Mouse (Mus musculus) ovary, adult 18-20 months (tissue): ENCODE results near the gene Dcst2.
A peak's percentile ranks its signal among the peaks of the same experiment; 100 is the strongest.

Experiments used
- DNase-seq: peaks from one replicate; pipeline ENCODE4 v3.0.0; 2022; ENCODE audit warnings: low spot score, mixed read lengths

Gene Dcst2

DNA sequence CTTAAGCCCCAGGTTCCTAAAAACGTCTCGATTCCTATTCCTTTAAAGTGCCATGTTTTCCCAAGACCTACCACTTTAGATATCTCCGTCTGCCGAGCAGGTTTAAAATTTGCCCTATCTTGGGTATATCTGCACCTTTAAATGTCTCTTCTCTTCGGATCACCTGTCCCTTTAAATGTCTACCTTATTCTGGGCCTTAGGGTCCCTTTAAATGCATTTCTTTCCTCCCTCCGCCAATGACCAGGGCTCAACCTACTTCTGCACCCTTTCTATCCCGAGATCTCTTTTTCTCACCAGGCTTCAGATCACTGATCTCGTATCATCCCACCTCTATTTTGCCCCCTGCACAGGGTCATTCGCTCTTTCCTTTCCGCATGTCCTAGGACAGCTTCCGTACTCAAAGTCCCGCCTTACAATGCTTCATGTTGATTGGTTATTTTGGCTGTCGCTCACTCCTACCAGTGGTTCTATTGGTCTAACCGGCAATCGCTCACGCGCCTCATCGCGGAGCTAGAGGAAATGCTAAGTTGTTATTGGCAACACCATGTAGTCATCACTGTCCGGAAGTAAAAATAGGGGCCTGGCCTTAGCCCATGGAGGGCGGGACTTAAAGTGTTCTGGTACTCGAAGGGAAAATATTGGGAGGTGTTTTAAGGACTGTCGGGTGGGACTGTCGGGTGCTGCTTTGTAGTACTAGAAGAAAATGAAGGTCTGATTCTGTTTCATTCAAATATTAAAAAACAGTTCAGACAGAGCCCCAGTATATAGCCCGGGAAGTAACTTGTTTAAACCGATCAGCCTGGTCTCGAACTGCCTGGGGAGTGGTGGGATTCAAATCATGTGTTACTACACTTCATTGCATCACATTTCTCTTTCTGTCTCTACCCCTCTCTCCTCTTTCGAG is 50.0 kb downstream of the Dcst2 start, which contains the start of gene Flad1:
Flad1 (minus strand) TSS at position 381 of the 904 bp plus-strand sequence.
- peak; percentile 97 for DNase-seq

DNA sequence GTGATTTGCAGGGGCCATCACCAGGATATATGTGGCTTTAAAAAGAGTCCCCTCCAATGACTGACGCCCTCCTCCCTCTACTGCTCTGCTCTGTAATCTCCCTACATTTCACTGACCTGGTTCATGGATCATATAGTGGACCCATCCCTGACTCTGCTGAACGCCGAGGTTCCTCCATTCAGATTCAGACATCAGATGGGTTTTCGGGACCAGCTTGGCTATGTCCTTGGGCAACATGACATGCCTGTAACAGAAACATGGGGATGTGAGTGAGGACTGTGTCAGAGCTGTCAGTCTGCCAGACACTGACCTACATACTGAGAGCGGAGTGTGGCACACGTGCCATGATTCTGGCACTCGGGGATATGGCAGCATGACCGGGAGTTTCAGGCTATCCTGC is 54.4 kb downstream of the Dcst2 start:
- DNase-seq, result no peak

DNA sequence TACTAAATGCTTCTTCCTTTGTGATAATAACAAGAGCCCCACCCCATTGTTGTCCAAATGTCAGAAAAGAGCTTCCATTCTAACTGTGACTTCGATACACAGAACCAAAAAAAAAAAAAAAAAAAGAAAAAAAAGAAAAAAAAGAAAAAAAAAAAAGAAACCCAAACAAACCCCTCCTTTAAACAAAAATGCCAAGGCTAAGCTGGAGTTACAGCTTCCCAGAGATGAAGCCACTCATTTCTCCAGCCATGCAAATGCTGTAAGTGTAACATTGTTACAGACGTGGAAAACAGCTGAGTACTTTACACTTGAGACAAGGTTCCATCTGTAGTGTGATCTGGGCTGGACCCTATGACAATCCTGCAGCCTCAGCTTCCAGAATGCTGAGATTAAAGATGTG is 55.4 kb downstream of the Dcst2 start:
- DNase-seq, result no peak

DNA sequence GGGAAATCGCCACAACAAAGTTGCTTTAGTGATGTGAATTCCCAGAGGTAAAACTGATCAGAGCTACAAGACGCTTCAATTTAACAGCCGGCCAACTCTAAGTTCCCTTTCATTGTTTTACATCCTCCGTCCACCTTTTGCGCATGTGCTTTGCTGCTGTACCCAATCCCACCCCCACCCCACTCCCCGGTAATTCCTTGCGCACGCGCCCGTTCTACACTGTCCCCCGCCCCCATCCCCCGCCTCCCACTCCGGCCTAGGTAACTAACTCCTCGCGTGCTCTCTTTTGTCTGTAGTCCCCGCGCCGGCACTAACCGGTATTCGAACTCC is 56.0 kb downstream of the Dcst2 start:
- no peak for DNase-seq

DNA sequence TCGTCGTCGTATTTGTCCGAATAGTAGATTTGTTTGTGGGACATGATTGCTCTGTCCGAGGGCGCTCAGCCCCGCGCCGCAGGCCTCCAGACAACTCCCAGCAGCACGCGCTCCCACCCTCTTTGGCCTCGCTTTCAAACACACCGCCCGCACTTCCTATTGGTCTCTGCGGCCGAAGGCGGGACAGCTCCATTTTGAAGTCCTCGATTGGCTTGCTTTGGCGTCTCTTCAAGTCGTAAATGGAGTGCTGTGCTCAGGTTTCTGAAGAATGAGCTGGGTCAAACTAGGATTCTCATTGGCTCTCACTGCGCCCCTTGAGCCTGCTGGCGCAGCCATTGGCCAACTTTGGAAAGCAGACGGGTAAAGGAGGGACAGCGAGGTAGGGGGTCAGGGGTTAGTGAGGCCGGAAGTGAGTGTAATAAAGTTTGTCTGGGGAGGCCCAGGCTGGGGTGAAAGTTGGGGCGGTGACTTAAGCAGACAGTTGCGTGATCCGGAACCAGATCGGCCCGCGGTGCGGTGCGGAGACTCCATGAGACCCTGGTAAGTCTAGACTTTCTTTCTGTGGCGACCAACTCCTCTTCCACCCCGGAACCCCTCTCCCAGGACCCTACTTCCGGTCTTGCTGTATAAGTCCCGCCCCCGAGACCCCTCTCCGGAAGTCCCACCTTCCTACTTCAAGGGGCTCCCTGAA is 56.5 kb downstream of the Dcst2 start, which contains the start of the genes Cks1b and Shc1:
Cks1b (minus strand) TSS at position 214 of the 691 bp plus-strand sequence.
Shc1 (plus strand) TSS at position 274 of the 691 bp plus-strand sequence.
- DNase-seq, result peak; percentile 98

DNA sequence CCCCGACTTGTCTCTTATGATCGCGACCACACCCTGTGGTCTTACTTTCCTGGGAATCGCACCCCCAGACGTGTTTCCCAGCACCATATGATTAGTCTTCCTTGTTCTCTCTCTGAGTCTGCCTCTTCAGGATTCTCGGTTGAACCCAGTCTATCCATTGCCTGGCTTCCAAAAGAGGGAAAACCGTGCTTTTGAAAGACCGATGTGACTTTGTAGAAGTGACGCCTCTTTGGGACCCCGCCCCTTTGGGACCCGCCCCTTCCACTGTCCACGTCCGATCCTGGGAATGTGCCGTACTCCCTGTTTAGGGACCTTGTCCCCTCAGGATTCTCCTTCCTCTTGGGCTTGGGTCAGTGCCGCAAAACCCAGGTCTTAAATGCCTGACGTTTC is 57.1 kb downstream of the Dcst2 start:
- DNase-seq, result peak; percentile 73

DNA sequence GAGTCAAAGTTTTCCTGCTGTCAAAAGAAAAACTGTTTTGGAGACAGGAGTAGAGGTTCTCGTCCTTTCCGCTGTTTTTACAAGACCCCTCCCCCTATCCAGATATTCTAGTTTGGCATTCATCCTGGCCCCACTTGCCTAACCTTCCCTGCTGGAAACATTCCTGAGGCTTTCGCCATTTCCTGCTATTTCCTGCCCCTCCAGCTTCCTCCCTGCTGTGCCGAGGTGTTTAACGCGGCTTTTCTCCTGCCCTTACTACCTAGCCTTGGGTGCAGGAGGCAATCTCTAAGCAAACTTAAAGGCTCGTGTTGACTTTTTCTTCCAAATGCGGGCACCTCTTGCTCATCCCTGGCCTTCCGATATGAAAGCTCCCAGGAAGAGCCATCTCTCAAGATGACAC is 57.8 kb downstream of the Dcst2 start:
- DNase-seq, result peak; percentile 50

DNA sequence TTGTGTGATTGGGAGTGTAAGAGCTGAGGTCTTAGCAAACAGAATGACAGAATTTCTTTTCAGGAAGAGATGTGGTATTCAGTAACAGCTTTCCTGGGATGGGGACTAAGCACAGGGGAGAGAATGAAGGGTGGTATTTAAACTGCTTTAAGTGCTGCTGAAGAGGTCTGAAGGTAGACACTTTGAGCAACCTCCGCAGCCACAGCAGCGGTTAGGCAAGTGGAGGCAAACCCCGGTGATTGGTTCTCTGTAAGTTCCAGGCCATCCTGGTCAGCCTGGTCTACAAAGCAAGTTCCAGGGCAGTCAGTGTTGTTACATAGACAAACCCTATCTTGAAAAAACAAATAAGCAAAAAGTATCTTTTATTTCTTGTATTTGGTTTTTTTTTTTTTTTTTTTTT is 58.2 kb downstream of the Dcst2 start:
- no peak for DNase-seq

DNA sequence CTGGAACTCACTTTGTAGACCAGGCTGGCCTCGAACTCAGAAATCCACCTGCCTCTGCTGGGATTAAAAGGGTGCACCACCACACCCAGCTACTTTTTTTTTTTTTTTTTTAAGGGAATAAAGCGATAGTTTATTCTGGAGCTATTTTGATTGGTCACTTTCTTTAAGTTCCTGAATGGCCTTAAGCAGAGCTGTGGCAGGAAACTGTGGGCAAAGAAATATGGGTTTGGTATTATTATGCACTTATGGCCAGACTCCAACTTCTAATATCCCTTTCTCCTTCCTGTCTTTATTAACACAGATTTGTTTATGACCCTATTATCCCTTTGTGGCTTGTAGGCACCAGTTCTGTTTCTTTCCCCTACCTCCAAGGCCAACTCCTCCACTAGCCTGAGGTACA is 58.6 kb downstream of the Dcst2 start:
- no peak for DNase-seq

DNA sequence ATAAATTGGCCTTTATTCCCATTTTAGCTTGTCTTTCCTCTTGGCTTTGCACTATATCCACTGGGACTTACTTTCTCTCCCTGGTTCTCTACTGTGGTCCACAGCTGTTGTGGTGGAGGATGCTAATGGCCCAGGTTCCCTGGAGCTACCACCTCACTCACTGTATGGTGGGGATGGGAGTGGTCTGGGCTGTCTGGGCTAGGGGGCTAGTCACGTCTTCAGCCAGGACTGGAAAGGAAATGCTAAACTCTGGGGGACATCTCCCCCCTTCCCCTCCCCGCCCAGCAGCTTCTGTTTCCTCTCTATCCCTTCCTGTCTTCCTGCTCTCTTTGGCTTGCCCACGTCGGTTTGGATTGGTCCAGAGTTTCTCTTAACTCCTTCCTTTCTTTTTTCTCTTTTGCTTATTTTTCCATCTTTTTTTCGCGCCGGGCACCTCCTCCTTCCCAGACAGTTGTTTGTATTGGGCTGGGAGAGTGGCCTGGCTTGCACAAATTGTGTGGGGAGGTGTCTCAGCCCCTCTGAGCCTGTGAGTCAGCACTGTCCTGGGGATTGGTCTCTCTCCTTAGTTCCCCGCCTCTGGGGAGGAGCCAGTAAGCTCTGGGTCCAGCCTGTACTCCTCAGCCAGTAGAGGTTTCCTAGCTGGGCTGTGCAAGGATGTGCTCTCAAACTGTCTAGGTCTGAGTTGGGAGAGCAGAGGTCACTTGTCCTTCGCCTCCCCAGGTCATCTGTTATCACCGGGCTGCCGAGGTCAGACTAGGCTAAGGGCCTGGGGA is 59.4 kb downstream of the Dcst2 start:
- DNase-seq, result peak; percentile 83

DNA sequence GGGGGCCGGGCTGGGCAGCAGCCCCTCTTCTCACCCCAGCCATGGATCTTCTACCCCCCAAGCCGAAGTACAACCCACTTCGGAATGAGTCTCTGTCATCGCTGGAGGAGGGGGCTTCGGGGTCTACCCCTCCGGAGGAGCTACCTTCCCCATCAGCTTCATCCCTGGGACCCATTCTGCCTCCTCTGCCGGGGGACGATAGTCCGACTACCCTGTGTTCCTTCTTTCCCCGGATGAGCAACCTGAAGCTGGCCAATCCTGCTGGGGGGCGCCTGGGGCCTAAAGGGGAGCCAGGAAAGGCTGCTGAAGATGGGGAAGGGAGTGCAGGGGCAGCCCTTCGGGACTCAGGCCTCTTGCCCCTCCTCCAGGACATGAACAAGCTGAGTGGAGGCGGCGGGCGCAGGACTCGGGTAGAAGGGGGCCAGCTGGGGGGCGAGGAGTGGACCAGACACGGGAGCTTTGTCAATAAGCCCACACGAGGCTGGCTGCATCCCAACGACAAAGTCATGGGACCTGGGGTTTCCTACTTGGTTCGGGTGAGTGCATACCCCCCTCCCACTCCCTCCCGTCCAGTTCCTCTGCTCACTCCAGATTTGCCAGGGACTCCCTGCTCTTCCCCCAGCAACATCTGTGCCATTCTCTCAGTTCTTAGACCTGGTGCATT is 60.2 kb downstream of the Dcst2 start:
- no peak for DNase-seq

DNA sequence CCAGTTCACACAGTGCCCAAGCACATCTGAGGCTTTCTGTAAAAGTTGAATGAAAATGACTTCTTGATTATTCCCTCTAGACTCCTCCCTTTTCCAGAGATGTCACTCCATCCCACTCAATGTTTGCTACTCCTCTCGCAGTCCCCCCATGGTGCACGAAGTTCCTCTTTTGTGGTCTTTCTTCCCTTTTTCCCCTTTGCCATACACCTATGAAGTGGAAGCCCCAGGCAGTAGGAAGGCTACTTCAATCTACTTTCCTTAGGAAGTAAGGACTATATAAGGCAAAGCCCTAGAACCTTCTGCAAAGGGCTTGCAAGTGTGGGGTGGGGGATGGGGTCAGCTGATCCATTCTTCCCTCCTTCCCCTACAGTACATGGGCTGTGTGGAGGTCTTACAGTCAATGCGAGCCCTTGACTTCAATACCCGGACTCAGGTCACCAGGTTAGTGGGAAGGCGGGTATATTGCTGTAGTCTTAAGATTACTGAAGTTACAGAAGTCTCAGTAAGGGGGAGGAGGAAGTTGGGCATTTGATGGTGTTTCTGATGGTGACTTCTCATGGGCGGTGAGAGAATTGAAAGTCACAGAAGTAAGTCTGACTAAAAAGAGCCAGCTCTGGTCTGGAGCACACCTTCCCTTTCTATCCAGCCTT is 60.9 kb downstream of the Dcst2 start:
- no peak for DNase-seq

DNA sequence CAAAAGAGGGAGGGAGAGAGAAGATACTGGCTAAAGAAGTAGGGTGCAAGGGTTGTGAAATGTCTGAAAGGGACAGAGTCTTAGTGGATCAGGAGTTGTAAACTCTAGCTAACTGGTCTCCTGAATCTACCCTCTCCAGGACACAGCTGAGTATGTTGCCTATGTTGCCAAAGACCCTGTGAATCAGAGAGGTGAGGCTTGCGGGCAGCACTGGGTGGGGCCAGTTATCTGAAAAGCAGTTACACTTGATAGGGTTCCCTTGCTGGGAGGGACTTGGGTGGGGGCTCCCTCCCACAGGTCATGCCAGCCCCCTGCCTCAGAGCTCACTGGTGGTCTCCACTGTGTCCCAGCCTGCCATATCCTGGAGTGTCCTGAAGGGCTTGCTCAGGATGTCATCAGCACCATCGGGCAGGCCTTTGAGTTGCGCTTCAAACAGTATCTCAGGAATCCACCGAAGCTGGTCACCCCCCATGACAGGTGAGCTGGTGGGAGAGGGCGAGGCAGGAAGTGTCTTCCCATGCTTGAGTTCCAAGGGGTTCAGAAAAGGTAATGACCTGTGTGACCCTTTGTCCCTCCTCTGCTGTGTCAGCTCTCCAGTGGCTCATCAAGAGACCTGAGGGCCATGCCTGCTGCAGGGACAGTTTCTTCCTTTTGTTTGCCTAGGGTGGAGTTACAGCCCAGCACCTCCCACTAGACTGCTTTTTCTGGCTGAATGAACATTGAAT is 62.8 kb downstream of the Dcst2 start:
- DNase-seq, result no peak

DNA sequence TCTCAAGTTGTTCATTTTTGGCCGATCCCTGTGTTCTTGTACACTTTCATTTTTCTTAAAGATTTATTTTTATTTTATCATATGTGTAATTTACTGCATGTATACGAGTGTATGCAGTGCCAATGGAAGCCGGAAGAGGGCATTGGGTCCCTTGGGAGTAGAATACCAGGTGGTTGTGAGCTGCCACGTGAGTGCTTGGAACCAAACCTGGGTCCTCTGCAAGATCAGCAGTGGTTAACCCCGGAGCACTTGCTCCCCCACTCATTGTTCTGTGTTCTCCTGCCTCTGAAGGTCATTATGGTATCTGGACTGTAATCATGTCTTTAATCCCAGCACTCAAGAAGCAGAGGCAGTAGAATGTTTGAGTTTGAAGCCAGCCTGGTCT is 63.4 kb downstream of the Dcst2 start:
- DNase-seq, result no peak

DNA sequence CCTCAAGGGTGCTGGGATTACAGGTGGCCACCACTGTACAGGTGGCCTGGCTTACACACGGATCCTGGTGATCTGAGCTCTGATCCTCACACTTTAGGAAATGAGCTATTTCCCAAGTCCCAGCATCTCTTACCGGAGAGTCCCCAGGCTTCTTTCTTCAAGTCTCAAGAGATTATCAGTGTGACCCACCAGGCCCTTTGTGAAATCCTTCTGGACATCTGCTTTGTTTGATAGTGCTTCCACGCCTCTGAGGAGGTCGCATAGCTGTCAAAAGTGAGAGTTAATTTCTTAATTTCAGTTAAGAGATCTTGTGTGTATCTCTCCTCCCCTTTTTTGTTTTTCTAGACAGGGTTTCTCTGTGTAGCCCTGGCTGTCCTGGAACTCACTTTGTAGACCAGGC is 64.1 kb downstream of the Dcst2 start:
- no peak for DNase-seq
